Mouse (Mus musculus): Measurements from ENCODE around the gene Phc3.

DNA sequence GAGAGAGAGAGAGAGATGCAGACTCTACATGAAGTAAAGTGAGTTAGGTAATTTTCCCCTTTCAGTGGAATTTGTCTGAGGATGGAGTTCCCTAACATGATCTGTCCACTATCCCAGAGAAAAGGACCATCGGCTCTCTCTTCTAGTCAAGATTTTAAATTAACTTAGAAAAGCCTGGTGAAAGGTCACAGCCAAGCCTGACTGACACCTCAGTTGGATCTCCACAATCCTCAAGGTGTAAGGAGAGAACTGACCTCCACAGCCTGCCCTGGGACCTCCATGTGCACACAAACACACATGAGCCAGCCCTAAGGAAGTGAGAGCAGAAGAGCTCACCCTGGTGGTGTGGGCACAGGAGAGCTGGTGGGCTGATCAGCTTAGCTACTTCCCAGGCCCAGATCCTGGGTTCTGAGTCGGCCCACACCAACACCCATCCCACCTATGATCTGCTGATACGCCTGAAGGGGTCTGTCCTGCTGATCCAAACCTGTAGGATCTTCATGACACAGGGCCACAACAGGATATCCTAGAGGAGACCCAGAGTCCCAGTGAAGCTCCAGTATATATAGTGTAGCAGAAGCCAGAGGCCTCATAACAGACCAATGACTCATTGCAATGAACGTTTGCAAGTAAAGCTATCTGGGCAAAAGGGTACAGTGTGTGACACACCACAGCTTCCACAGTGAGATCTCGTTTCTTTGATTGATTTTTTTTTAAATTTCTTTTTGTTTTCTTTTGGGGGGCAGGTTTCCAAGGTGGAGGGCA lies 12.6 kb upstream of the Phc3 start:
- TF ChIP-seq CTCF (conservative IDR thresholded peaks at IDR 0.05; ENCODE audit: insufficient read depth, insufficient read length, low read depth, low read length) (no peak), POLR2A (IDR thresholded peaks at IDR 0.05; ENCODE audit: low read depth, low read length) (no peak)

Measured in kidney, adult 2 months (tissue).